Mouse (Mus musculus): ENCODE results near the gene Dnal1. TPM values are rescaled to one million over a fixed set of nuclear protein-coding genes. Genes with fewer than 3 reads are reported as not detected.

Gene Dnal1
- polyA plus RNA-seq, 1 experiment, result 6.3 TPM

DNA sequence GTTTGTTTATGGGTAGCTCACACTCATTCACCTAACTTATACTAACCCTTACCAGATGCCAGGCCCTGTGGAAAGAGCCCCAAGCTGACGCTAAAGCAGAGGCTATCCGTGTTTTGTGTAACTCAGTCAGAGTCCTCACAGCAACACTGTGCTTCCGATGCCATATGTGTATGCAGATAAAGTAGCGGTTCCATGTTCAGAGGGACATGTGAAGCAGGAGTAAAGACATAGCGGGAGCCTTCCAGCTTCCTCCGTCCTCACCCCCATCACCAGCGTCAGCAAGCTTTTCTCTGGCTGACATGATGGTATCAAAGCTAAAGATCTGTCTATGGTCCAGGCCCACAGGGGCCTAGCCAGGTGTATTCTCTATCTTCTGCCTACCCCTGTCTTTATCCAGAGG is 77.0 kb downstream of the Dnal1 start:
- no peaks in the 10 kb centered on the region for H3K36me3 ChIP-seq (ENCODE audit: control insufficient read depth, insufficient read depth, low read length)
- H3K27me3 ChIP-seq (replicated peaks; ENCODE audit: control insufficient read depth, insufficient read depth, low read length), result no peaks in the 10 kb centered on the region
- H3K27ac ChIP-seq (ENCODE audit: insufficient read depth, low read depth, low read length), result no peak overlapping the region
- DNase-seq, result no peak
- peaks cover 69% of the 10 kb centered on the region for H3K4me1 ChIP-seq (ENCODE audit: control insufficient read depth, insufficient read depth, low read length)
- H3K4me3 ChIP-seq (ENCODE audit: insufficient read depth, low read depth, low read length), result no peak overlapping the region
- TF ChIP-seq POLR2A (IDR thresholded peaks at IDR 0.05; ENCODE audit: low read depth, low read length) (no peak), CTCF (conservative IDR thresholded peaks at IDR 0.05; ENCODE audit: insufficient read depth, insufficient read length, low read depth, low read length) (no peak)
- 82% methylated on average over 7 of the region's 7 CpGs for WGBS

DNA sequence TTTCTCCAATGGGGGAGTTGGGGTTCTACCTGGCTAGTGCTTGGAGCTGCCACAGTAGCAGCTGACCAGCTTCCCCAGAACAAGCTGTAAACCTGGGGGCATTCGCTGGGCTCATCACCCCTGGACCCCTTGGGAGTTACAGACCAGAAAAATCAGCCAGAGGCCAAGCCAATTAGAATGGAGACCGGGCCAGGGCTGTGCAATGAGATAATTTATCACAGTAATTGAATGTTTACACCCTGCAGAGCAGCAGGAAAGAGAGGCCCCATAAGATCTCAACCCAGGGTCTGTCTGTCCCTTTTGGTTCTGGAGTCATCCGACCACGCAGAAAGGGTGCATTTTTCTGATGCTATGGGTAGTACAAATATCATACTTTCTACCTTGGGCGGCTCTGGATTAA is 77.6 kb downstream of the Dnal1 start:
- Histone ChIP-seq H3K4me3 (ENCODE audit: insufficient read depth, low read depth, low read length) (no peak overlapping the region), H3K27ac (ENCODE audit: insufficient read depth, low read depth, low read length) (no peak overlapping the region), H3K4me1 (ENCODE audit: control insufficient read depth, insufficient read depth, low read length) (peaks cover 64% of the 10 kb centered on the region), H3K27me3 (replicated peaks; ENCODE audit: control insufficient read depth, insufficient read depth, low read length) (no peaks in the 10 kb centered on the region), H3K36me3 (ENCODE audit: control insufficient read depth, insufficient read depth, low read length) (no peaks in the 10 kb centered on the region)
- 53% methylated on average over 5 of the region's 5 CpGs for WGBS
- no peak for TF ChIP-seq CTCF (conservative IDR thresholded peaks at IDR 0.05; ENCODE audit: insufficient read depth, insufficient read length, low read depth, low read length)
- no peak for TF ChIP-seq POLR2A (IDR thresholded peaks at IDR 0.05; ENCODE audit: low read depth, low read length)
- DNase-seq, result no peak

DNA sequence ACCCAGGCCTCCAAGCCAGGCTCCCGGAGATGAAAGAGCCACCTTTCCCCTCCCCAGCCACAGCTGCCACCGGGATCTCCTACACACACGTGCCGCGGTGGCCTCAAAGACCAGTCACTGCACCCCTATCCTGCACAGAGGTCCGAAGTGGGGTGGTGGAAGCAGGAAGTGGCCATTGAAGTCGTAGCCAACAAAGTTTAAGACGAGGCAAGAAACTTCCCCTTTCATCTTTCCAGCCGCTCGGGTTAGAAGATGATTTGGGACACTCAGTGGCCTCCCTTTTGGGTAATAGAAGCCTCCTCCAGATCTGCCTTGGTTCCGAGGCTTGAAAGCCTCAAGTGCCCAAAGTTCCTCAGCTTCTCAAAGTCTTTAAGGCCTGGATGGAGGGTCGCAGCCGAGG is 78.1 kb downstream of the Dnal1 start:
- WGBS, result 32% methylated on average over 13 of the region's 13 CpGs
- no peaks in the 10 kb centered on the region for H3K27me3 ChIP-seq (replicated peaks; ENCODE audit: control insufficient read depth, insufficient read depth, low read length)

DNA sequence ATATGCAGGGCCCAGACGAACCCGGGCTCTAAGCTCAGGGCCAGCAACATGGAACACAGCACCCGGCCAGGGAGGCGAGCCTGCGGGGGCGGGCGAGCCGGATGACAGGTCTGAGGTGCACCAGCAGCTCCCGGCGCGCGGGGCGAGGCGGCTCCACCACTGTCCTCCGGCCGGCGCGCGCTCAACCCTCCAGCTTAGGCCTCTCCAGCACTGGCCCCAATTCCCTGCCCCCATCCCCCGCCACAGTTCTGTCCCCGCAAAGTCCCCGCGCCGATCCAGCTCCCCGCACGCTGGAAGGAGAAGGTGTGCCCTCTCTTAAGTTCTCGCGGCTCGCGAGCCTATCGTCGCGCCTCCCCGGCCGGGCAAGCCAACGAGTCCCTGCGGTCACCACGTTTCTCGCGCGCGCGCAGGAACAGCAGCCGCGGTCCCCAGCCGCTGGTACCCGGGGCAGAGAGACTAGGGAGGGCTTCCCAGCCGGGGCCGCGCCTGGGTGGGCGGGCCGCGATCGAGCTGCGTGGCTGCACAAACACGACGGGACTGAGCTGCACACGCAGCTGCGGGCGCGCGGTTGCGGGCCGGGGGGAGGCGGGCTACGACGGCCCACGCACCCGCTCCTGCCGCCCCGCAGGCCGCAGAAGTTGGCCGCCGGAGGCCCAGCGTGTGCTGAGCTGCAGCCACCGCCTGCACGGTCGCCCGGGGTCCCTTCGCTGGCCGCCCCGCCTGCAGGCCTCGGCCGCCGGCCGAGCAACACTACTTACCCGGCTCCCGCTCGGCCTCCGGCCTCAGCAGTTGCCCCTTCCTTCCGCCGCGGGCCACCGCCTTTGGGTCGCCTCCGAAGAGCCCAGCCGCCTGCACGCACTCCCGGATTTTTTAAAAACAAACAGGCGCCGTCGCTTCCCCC is 78.8 kb downstream of the Dnal1 start:
- WGBS, result 1% methylated on average over 102 of the region's 102 CpGs
- Histone ChIP-seq H3K27ac (ENCODE audit: insufficient read depth, low read depth, low read length) (peak overlapping the region; percentile 77), H3K4me1 (ENCODE audit: control insufficient read depth, insufficient read depth, low read length) (peaks cover 52% of the 10 kb centered on the region), H3K27me3 (replicated peaks; ENCODE audit: control insufficient read depth, insufficient read depth, low read length) (no peaks in the 10 kb centered on the region), H3K36me3 (ENCODE audit: control insufficient read depth, insufficient read depth, low read length) (no peaks in the 10 kb centered on the region), H3K4me3 (ENCODE audit: insufficient read depth, low read depth, low read length) (peak overlapping the region; percentile 92)
- DNase-seq, result peak; percentile 65
- TF ChIP-seq POLR2A (IDR thresholded peaks at IDR 0.05; ENCODE audit: low read depth, low read length) (no peak), CTCF (conservative IDR thresholded peaks at IDR 0.05; ENCODE audit: insufficient read depth, insufficient read length, low read depth, low read length) (no peak)

More for the DNA sequence above, 78.1 kb downstream of the Dnal1 start:
- H3K36me3 ChIP-seq (ENCODE audit: control insufficient read depth, insufficient read depth, low read length), result no peaks in the 10 kb centered on the region
- TF ChIP-seq CTCF (conservative IDR thresholded peaks at IDR 0.05; ENCODE audit: insufficient read depth, insufficient read length, low read depth, low read length) (no peak), POLR2A (IDR thresholded peaks at IDR 0.05; ENCODE audit: low read depth, low read length) (no peak)
- H3K27ac ChIP-seq (ENCODE audit: insufficient read depth, low read depth, low read length), result no peak overlapping the region
- DNase-seq, result no peak
- peak overlapping the region; percentile 92 for H3K4me3 ChIP-seq (ENCODE audit: insufficient read depth, low read depth, low read length)
- H3K4me1 ChIP-seq (ENCODE audit: control insufficient read depth, insufficient read depth, low read length), result peaks cover 59% of the 10 kb centered on the region

DNA sequence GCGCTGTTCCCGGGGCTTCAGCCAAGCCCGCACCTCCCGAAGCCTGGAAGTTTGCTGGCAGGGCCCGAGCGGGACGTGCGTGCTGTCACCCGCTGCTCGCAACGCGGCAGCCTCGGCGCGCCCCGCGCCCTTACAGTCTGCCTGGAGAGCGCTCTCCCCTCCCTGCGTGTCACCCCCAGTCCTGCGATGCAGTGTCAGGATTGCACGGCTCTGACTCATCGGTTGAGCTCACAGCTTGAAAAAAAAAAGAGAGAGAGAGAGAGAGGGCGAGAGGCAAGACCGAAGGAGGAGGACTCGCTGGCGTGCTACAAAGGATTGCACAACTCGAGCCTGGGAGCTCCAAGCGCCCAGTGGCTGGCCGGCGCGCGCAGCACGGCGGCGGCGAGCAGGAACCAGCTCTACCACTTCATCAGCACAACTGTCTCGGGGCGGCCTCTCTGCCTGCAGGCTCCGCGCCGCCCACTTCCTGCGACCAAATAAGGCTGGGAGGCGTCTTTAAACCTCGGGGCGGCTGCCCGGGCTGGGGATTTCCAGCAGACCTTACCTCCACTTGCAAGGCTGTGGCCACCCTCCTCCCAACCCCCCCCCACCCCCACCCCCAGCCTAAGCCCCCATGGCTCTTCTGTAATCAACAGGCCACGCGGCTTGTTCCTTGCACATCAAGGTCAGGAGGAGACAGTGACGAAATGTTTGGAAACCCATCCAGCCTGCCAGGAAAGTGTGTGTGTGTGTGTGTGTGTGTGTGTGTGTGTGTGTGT is 79.7 kb downstream of the Dnal1 start:
- peak; percentile 97 for DNase-seq
- 0% methylated on average over 48 of the region's 49 CpGs for WGBS
- H3K4me1 ChIP-seq (ENCODE audit: control insufficient read depth, insufficient read depth, low read length), result peaks cover 43% of the 10 kb centered on the region
- TF ChIP-seq CTCF (conservative IDR thresholded peaks at IDR 0.05; ENCODE audit: insufficient read depth, insufficient read length, low read depth, low read length), result no peak
- peak; percentile 65 for TF ChIP-seq POLR2A (IDR thresholded peaks at IDR 0.05; ENCODE audit: low read depth, low read length)
- H3K4me3 ChIP-seq (ENCODE audit: insufficient read depth, low read depth, low read length), result peak overlapping the region; percentile 92
- H3K36me3 ChIP-seq (ENCODE audit: control insufficient read depth, insufficient read depth, low read length), result no peaks in the 10 kb centered on the region
- H3K27ac ChIP-seq (ENCODE audit: insufficient read depth, low read depth, low read length), result peak overlapping the region; percentile 77
- H3K27me3 ChIP-seq (replicated peaks; ENCODE audit: control insufficient read depth, insufficient read depth, low read length), result no peaks in the 10 kb centered on the region

DNA sequence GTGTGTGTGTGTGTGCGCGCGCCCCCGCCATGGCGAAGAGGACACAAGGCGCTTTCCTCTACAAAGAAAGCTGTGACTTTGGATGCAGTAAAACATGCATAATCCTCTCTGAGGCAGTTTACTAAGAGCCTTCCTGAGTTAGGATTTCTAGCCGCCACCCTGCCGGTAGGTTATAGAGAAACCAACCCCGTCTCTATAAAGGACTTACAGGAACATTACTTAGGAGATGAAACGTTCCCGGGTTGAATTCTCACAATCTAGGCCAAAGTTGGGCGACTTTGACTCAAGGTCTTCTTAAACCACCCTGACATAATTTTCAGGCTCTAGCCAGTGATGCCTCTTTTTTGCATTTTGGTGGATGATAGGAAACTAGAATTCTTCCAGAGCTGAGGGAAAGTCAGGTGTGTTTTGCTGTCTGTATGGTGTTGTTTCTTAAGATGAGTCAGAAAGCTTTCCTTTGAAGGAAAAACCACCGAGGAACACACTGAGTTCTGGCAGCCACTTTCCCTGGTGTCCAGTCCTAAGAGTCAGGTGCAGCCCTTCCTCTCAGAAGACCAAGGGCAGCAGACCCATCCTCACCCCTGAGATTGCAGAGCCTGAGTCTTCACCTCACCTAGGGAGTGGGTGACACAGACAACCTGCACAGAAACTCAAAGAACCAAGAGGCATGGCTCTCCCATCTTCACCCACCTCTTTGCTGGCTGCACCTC is 80.4 kb downstream of the Dnal1 start:
- Histone ChIP-seq H3K27me3 (replicated peaks; ENCODE audit: control insufficient read depth, insufficient read depth, low read length) (no peaks in the 10 kb centered on the region), H3K4me3 (ENCODE audit: insufficient read depth, low read depth, low read length) (peak overlapping the region; percentile 92; the same call in 1 of the 2 replicates), H3K4me1 (ENCODE audit: control insufficient read depth, insufficient read depth, low read length) (peaks cover 36% of the 10 kb centered on the region), H3K36me3 (ENCODE audit: control insufficient read depth, insufficient read depth, low read length) (no peaks in the 10 kb centered on the region), H3K27ac (ENCODE audit: insufficient read depth, low read depth, low read length) (peak overlapping the region; percentile 69)
- no peak for TF ChIP-seq CTCF (conservative IDR thresholded peaks at IDR 0.05; ENCODE audit: insufficient read depth, insufficient read length, low read depth, low read length)
- no peak for TF ChIP-seq POLR2A (IDR thresholded peaks at IDR 0.05; ENCODE audit: low read depth, low read length)
- no peak for DNase-seq
- WGBS, result 6% methylated on average over 13 of the region's 13 CpGs
